Mouse (Mus musculus): Measurements from ENCODE around the gene Fgf18. TPM values are rescaled to one million over a fixed set of nuclear protein-coding genes. Genes with fewer than 3 reads are reported as not detected.

Gene Fgf18
- polyA plus RNA-seq, 1 experiment from 2014 or later, result 4.8 TPM

GRCm38 (mm10) chr11:33176525-33177245 is 29.5 kb upstream of the Fgf18 start:
- no peak overlapping the region for H3K4me3 ChIP-seq (ENCODE audit: low read depth, low read length)
- H3K9ac ChIP-seq (ENCODE audit: low read depth, low read length), result no peak overlapping the region
- no peaks in the 10 kb centered on the region for H3K9me3 ChIP-seq (replicated peaks; ENCODE audit: control insufficient read depth, low read length, poor library complexity, severe bottlenecking)
- no peak overlapping the region for H3K4me2 ChIP-seq (ENCODE audit: low read length)
- H3K36me3 ChIP-seq (ENCODE audit: control insufficient read depth, insufficient read depth, low read length), result no peaks in the 10 kb centered on the region
- WGBS, result 32% methylated on average over 20 of the region's 20 CpGs
- H3K27ac ChIP-seq (ENCODE audit: low read length), result no peak overlapping the region
- H3K4me1 ChIP-seq (ENCODE audit: control insufficient read depth, insufficient read depth, low read length), result peaks cover 5% of the 10 kb centered on the region; the same call in 1 of the 2 replicates
- peaks cover 11% of the 10 kb centered on the region for H3K27me3 ChIP-seq (ENCODE audit: control insufficient read depth, insufficient read depth, low read depth, low read length)
- ATAC-seq, result peak; percentile 76

- Histone ChIP-seq H3K36me3 (ENCODE audit: control insufficient read depth, insufficient read depth, low read length) (no peaks in the 10 kb centered on the region), H3K9me3 (replicated peaks; ENCODE audit: control insufficient read depth, low read length, poor library complexity, severe bottlenecking) (no peaks in the 10 kb centered on the region), H3K9ac (ENCODE audit: low read depth, low read length) (no peak overlapping the region), H3K27me3 (ENCODE audit: control insufficient read depth, insufficient read depth, low read depth, low read length) (peaks cover 4% of the 10 kb centered on the region; the same call in 1 of the 2 replicates), H3K4me2 (ENCODE audit: low read length) (no peak overlapping the region), H3K4me1 (ENCODE audit: control insufficient read depth, insufficient read depth, low read length) (peaks cover 3% of the 10 kb centered on the region; the same call in 1 of the 2 replicates), H3K27ac (ENCODE audit: low read length) (no peak overlapping the region), H3K4me3 (ENCODE audit: low read depth, low read length) (no peak overlapping the region)
- WGBS, result 74% methylated on average over 2 of the region's 3 CpGs
- no peak for ATAC-seq
Measured at GRCm38 (mm10) chr11:33175768-33176167, 28.6 kb upstream of the Fgf18 start.

GRCm38 (mm10) chr11:33170489-33170888 is 23.3 kb upstream of the Fgf18 start:
- no peak overlapping the region for H3K4me3 ChIP-seq (ENCODE audit: low read depth, low read length)
- no peak overlapping the region for H3K4me2 ChIP-seq (ENCODE audit: low read length)
- H3K9ac ChIP-seq (ENCODE audit: low read depth, low read length), result no peak overlapping the region
- H3K27ac ChIP-seq (ENCODE audit: low read length), result no peak overlapping the region
- WGBS, result 15% methylated on average over 9 of the region's 9 CpGs
- H3K27me3 ChIP-seq (ENCODE audit: control insufficient read depth, insufficient read depth, low read depth, low read length), result no peaks in the 10 kb centered on the region
- H3K36me3 ChIP-seq (ENCODE audit: control insufficient read depth, insufficient read depth, low read length), result no peaks in the 10 kb centered on the region
- no peaks in the 10 kb centered on the region for H3K4me1 ChIP-seq (ENCODE audit: control insufficient read depth, insufficient read depth, low read length)
- no peaks in the 10 kb centered on the region for H3K9me3 ChIP-seq (replicated peaks; ENCODE audit: control insufficient read depth, low read length, poor library complexity, severe bottlenecking)
- ATAC-seq, result no peak

GRCm38 (mm10) chr11:33162998-33163506 is 15.9 kb upstream of the Fgf18 start, which contains the start of gene Npm1:
Npm1 (minus strand) TSS chr11:33163206.
- peaks cover 13% of the 10 kb centered on the region for H3K4me1 ChIP-seq (ENCODE audit: control insufficient read depth, insufficient read depth, low read length)
- H3K4me3 ChIP-seq (ENCODE audit: low read depth, low read length), result peak within 1 kb of the TSS; percentile 99
- 5% methylated on average over 48 of the region's 49 CpGs for WGBS
- peak within 1 kb of the TSS; percentile 99 for H3K4me2 ChIP-seq (ENCODE audit: low read length)
- H3K27me3 ChIP-seq (ENCODE audit: control insufficient read depth, insufficient read depth, low read depth, low read length), result no peaks in the 10 kb centered on the region
- ATAC-seq, result peak; percentile 96
- H3K9ac ChIP-seq (ENCODE audit: low read depth, low read length), result peak within 1 kb of the TSS; percentile 97
- H3K9me3 ChIP-seq (replicated peaks; ENCODE audit: control insufficient read depth, low read length, poor library complexity, severe bottlenecking), result no peaks in the 10 kb centered on the region
- H3K36me3 ChIP-seq (ENCODE audit: control insufficient read depth, insufficient read depth, low read length), result peaks cover 13% of the 10 kb centered on the region; the same call in 1 of the 2 replicates
- H3K27ac ChIP-seq (ENCODE audit: low read length), result peak within 1 kb of the TSS; percentile 96

GRCm38 (mm10) chr11:33162211-33162997 is 15.2 kb upstream of the Fgf18 start:
- H3K27me3 ChIP-seq (ENCODE audit: control insufficient read depth, insufficient read depth, low read depth, low read length), result no peaks in the 10 kb centered on the region
- H3K4me2 ChIP-seq (ENCODE audit: low read length), result peak overlapping the region; percentile 99
- H3K9me3 ChIP-seq (replicated peaks; ENCODE audit: control insufficient read depth, low read length, poor library complexity, severe bottlenecking), result no peaks in the 10 kb centered on the region
- 3% methylated on average over 52 of the region's 53 CpGs for WGBS
- peak overlapping the region; percentile 90 for H3K27ac ChIP-seq (ENCODE audit: low read length)
- ATAC-seq, result peak; percentile 64
- peaks cover 15% of the 10 kb centered on the region for H3K4me1 ChIP-seq (ENCODE audit: control insufficient read depth, insufficient read depth, low read length)
- H3K4me3 ChIP-seq (ENCODE audit: low read depth, low read length), result peak overlapping the region; percentile 99
- H3K36me3 ChIP-seq (ENCODE audit: control insufficient read depth, insufficient read depth, low read length), result peaks cover 14% of the 10 kb centered on the region
- H3K9ac ChIP-seq (ENCODE audit: low read depth, low read length), result peak overlapping the region; percentile 97

- Histone ChIP-seq H3K4me2 (ENCODE audit: low read length) (no peak overlapping the region), H3K36me3 (ENCODE audit: control insufficient read depth, insufficient read depth, low read length) (peaks cover 23% of the 10 kb centered on the region), H3K27me3 (ENCODE audit: control insufficient read depth, insufficient read depth, low read depth, low read length) (no peaks in the 10 kb centered on the region), H3K27ac (ENCODE audit: low read length) (no peak overlapping the region), H3K4me1 (ENCODE audit: control insufficient read depth, insufficient read depth, low read length) (peaks cover 15% of the 10 kb centered on the region), H3K4me3 (ENCODE audit: low read depth, low read length) (no peak overlapping the region), H3K9me3 (replicated peaks; ENCODE audit: control insufficient read depth, low read length, poor library complexity, severe bottlenecking) (no peaks in the 10 kb centered on the region), H3K9ac (ENCODE audit: low read depth, low read length) (no peak overlapping the region)
- ATAC-seq, result no peak
- 92% methylated on average over 3 of the region's 3 CpGs for WGBS
Measured at GRCm38 (mm10) chr11:33159741-33160140, 12.5 kb upstream of the Fgf18 start.

GRCm38 (mm10) chr11:33157453-33158196 is 10.4 kb upstream of the Fgf18 start:
- H3K4me1 ChIP-seq (ENCODE audit: control insufficient read depth, insufficient read depth, low read length), result peaks cover 15% of the 10 kb centered on the region
- ATAC-seq, result no peak
- 82% methylated on average over 2 of the region's 2 CpGs for WGBS
- peaks cover 27% of the 10 kb centered on the region for H3K36me3 ChIP-seq (ENCODE audit: control insufficient read depth, insufficient read depth, low read length)
- H3K4me2 ChIP-seq (ENCODE audit: low read length), result no peak overlapping the region
- H3K27ac ChIP-seq (ENCODE audit: low read length), result no peak overlapping the region
- H3K27me3 ChIP-seq (ENCODE audit: control insufficient read depth, insufficient read depth, low read depth, low read length), result no peaks in the 10 kb centered on the region
- no peak overlapping the region for H3K4me3 ChIP-seq (ENCODE audit: low read depth, low read length)
- H3K9ac ChIP-seq (ENCODE audit: low read depth, low read length), result no peak overlapping the region
- H3K9me3 ChIP-seq (replicated peaks; ENCODE audit: control insufficient read depth, low read length, poor library complexity, severe bottlenecking), result no peaks in the 10 kb centered on the region

GRCm38 (mm10) chr11:33156436-33157015 is 9.3 kb upstream of the Fgf18 start:
- H3K9me3 ChIP-seq (replicated peaks; ENCODE audit: control insufficient read depth, low read length, poor library complexity, severe bottlenecking), result no peaks in the 10 kb centered on the region
- no peak overlapping the region for H3K4me3 ChIP-seq (ENCODE audit: low read depth, low read length)
- H3K4me2 ChIP-seq (ENCODE audit: low read length), result no peak overlapping the region
- H3K27ac ChIP-seq (ENCODE audit: low read length), result no peak overlapping the region
- peaks cover 10% of the 10 kb centered on the region for H3K4me1 ChIP-seq (ENCODE audit: control insufficient read depth, insufficient read depth, low read length)
- H3K9ac ChIP-seq (ENCODE audit: low read depth, low read length), result no peak overlapping the region
- ATAC-seq, result no peak
- WGBS, result 88% methylated on average over 4 of the region's 4 CpGs
- H3K36me3 ChIP-seq (ENCODE audit: control insufficient read depth, insufficient read depth, low read length), result peaks cover 32% of the 10 kb centered on the region
- H3K27me3 ChIP-seq (ENCODE audit: control insufficient read depth, insufficient read depth, low read depth, low read length), result no peaks in the 10 kb centered on the region

Measured in midbrain, embryonic 16.5 days (tissue).